Mouse (Mus musculus): ENCODE results near the gene Spag5. TPM values are rescaled to one million over a fixed set of nuclear protein-coding genes. Genes with fewer than 3 reads are reported as not detected.

The Spag5 gene
- polyA plus RNA-seq, 1 experiment from 2014 or later, result 76.1 TPM

GRCm38 (mm10) chr11:78328512-78329056 lies 27.3 kb downstream of the Spag5 start:
- no peak for DNase-seq (ENCODE audit: low spot score)
- peaks cover 5% of the 10 kb centered on the region; the same call in 1 of the 2 replicates for H3K36me3 ChIP-seq (ENCODE audit: control insufficient read depth, insufficient read depth, low read length)
- peaks cover 3% of the 10 kb centered on the region; the same call in 1 of the 2 replicates for H3K4me1 ChIP-seq (replicated peaks; ENCODE audit: control insufficient read depth, insufficient read depth, low read length)
- peak overlapping the region; percentile 90 for H3K4me2 ChIP-seq (ENCODE audit: low read depth, low read length, severe bottlenecking)
- 1% methylated on average over 37 of the region's 41 CpGs for WGBS
- H3K9me3 ChIP-seq (ENCODE audit: control insufficient read depth, low read length), result no peaks in the 10 kb centered on the region
- H3K27me3 ChIP-seq (ENCODE audit: control insufficient read depth, insufficient read depth, low read length), result no peaks in the 10 kb centered on the region
- H3K27ac ChIP-seq (ENCODE audit: low read depth, low read length), result no peak overlapping the region
- peak overlapping the region; percentile 85 for H3K4me3 ChIP-seq (ENCODE audit: low read depth, low read length)
- no peak; the same call in 1 of the 2 replicates for ATAC-seq (replicated peaks; ENCODE audit: low FRiP score)
- peak overlapping the region; percentile 80 for H3K9ac ChIP-seq (ENCODE audit: low read length)

- Histone ChIP-seq H3K4me1 (replicated peaks; ENCODE audit: control insufficient read depth, insufficient read depth, low read length) (peaks cover 3% of the 10 kb centered on the region; the same call in 1 of the 2 replicates), H3K36me3 (ENCODE audit: control insufficient read depth, insufficient read depth, low read length) (peaks cover 11% of the 10 kb centered on the region; the same call in 1 of the 2 replicates), H3K27ac (ENCODE audit: low read depth, low read length) (no peak overlapping the region), H3K4me2 (ENCODE audit: low read depth, low read length, severe bottlenecking) (no peak overlapping the region), H3K9me3 (ENCODE audit: control insufficient read depth, low read length) (no peaks in the 10 kb centered on the region), H3K27me3 (ENCODE audit: control insufficient read depth, insufficient read depth, low read length) (no peaks in the 10 kb centered on the region), H3K4me3 (ENCODE audit: low read depth, low read length) (no peak overlapping the region), H3K9ac (ENCODE audit: low read length) (no peak overlapping the region)
- WGBS, result 96% methylated on average over 12 of the region's 12 CpGs
- ATAC-seq (replicated peaks; ENCODE audit: low FRiP score) (no peak), DNase-seq (ENCODE audit: low spot score) (no peak)
Observed at GRCm38 (mm10) chr11:78332676-78333075, 31.3 kb downstream of the Spag5 start.

GRCm38 (mm10) chr11:78333992-78334391 lies 32.7 kb downstream of the Spag5 start:
- H3K4me2 ChIP-seq (ENCODE audit: low read depth, low read length, severe bottlenecking), result no peak overlapping the region
- no peak overlapping the region for H3K4me3 ChIP-seq (ENCODE audit: low read depth, low read length)
- H3K27ac ChIP-seq (ENCODE audit: low read depth, low read length), result no peak overlapping the region
- peaks cover 1% of the 10 kb centered on the region; the same call in 1 of the 2 replicates for H3K4me1 ChIP-seq (replicated peaks; ENCODE audit: control insufficient read depth, insufficient read depth, low read length)
- H3K36me3 ChIP-seq (ENCODE audit: control insufficient read depth, insufficient read depth, low read length), result peaks cover 13% of the 10 kb centered on the region; the same call in 1 of the 2 replicates
- no peak for DNase-seq (ENCODE audit: low spot score)
- H3K9ac ChIP-seq (ENCODE audit: low read length), result no peak overlapping the region
- ATAC-seq (replicated peaks; ENCODE audit: low FRiP score), result no peak
- 96% methylated on average over 5 of the region's 5 CpGs for WGBS
- no peaks in the 10 kb centered on the region for H3K9me3 ChIP-seq (ENCODE audit: control insufficient read depth, low read length)
- H3K27me3 ChIP-seq (ENCODE audit: control insufficient read depth, insufficient read depth, low read length), result no peaks in the 10 kb centered on the region

GRCm38 (mm10) chr11:78337040-78337439 lies 35.7 kb downstream of the Spag5 start:
- Histone ChIP-seq H3K9ac (ENCODE audit: low read length) (no peak overlapping the region), H3K9me3 (ENCODE audit: control insufficient read depth, low read length) (no peaks in the 10 kb centered on the region), H3K27me3 (ENCODE audit: control insufficient read depth, insufficient read depth, low read length) (no peaks in the 10 kb centered on the region), H3K4me2 (ENCODE audit: low read depth, low read length, severe bottlenecking) (no peak overlapping the region), H3K4me3 (ENCODE audit: low read depth, low read length) (no peak overlapping the region), H3K4me1 (replicated peaks; ENCODE audit: control insufficient read depth, insufficient read depth, low read length) (no peaks in the 10 kb centered on the region), H3K27ac (ENCODE audit: low read depth, low read length) (no peak overlapping the region), H3K36me3 (ENCODE audit: control insufficient read depth, insufficient read depth, low read length) (peaks cover 13% of the 10 kb centered on the region; the same call in 1 of the 2 replicates)
- DNase-seq (ENCODE audit: low spot score) (no peak), ATAC-seq (replicated peaks; ENCODE audit: low FRiP score) (no peak)
- 93% methylated on average over 8 of the region's 8 CpGs for WGBS

- Histone ChIP-seq H3K4me3 (ENCODE audit: low read depth, low read length) (no peak overlapping the region), H3K4me1 (replicated peaks; ENCODE audit: control insufficient read depth, insufficient read depth, low read length) (peaks cover 1% of the 10 kb centered on the region; the same call in 1 of the 2 replicates), H3K36me3 (ENCODE audit: control insufficient read depth, insufficient read depth, low read length) (peaks cover 3% of the 10 kb centered on the region; the same call in 1 of the 2 replicates), H3K27me3 (ENCODE audit: control insufficient read depth, insufficient read depth, low read length) (no peaks in the 10 kb centered on the region), H3K27ac (ENCODE audit: low read depth, low read length) (no peak overlapping the region), H3K9me3 (ENCODE audit: control insufficient read depth, low read length) (no peaks in the 10 kb centered on the region), H3K4me2 (ENCODE audit: low read depth, low read length, severe bottlenecking) (no peak overlapping the region), H3K9ac (ENCODE audit: low read length) (no peak overlapping the region)
- 86% methylated on average over 12 of the region's 12 CpGs for WGBS
- DNase-seq (ENCODE audit: low spot score) (no peak), ATAC-seq (replicated peaks; ENCODE audit: low FRiP score) (no peak)
Observed at GRCm38 (mm10) chr11:78341702-78342101, 40.4 kb downstream of the Spag5 start.

- WGBS, result 2% methylated on average over 63 of the region's 66 CpGs
- peak within 1 kb of the TSS; percentile 96 for H3K9ac ChIP-seq (ENCODE audit: low read length)
- peak within 1 kb of the TSS; percentile 81 for H3K4me2 ChIP-seq (ENCODE audit: low read depth, low read length, severe bottlenecking)
- H3K4me1 ChIP-seq (replicated peaks; ENCODE audit: control insufficient read depth, insufficient read depth, low read length), result peaks cover 2% of the 10 kb centered on the region; the same call in 1 of the 2 replicates
- peaks cover 3% of the 10 kb centered on the region; the same call in 1 of the 2 replicates for H3K36me3 ChIP-seq (ENCODE audit: control insufficient read depth, insufficient read depth, low read length)
- no peaks in the 10 kb centered on the region for H3K27me3 ChIP-seq (ENCODE audit: control insufficient read depth, insufficient read depth, low read length)
- ATAC-seq (replicated peaks; ENCODE audit: low FRiP score), result peak; percentile 81
- H3K4me3 ChIP-seq (ENCODE audit: low read depth, low read length), result peak within 1 kb of the TSS; percentile 88
- H3K27ac ChIP-seq (ENCODE audit: low read depth, low read length), result peak within 1 kb of the TSS; percentile 72
- no peaks in the 10 kb centered on the region for H3K9me3 ChIP-seq (ENCODE audit: control insufficient read depth, low read length)
- DNase-seq (ENCODE audit: low spot score), result peak; percentile 90
Observed at GRCm38 (mm10) chr11:78343381-78344327, 42.3 kb downstream of the Spag5 start, which contains the start of gene Unc119. Gene Unc119 (plus strand): TSS chr11:78343482.

- Histone ChIP-seq H3K27me3 (ENCODE audit: control insufficient read depth, insufficient read depth, low read length) (no peaks in the 10 kb centered on the region), H3K9ac (ENCODE audit: low read length) (peak overlapping the region; percentile 96), H3K4me2 (ENCODE audit: low read depth, low read length, severe bottlenecking) (peak overlapping the region; percentile 81), H3K9me3 (ENCODE audit: control insufficient read depth, low read length) (no peaks in the 10 kb centered on the region), H3K4me3 (ENCODE audit: low read depth, low read length) (peak overlapping the region; percentile 88), H3K4me1 (replicated peaks; ENCODE audit: control insufficient read depth, insufficient read depth, low read length) (peaks cover 2% of the 10 kb centered on the region; the same call in 1 of the 2 replicates), H3K36me3 (ENCODE audit: control insufficient read depth, insufficient read depth, low read length) (no peaks in the 10 kb centered on the region), H3K27ac (ENCODE audit: low read depth, low read length) (no peak overlapping the region)
- ATAC-seq (replicated peaks; ENCODE audit: low FRiP score) (no peak), DNase-seq (ENCODE audit: low spot score) (no peak)
- 81% methylated on average over 6 of the region's 6 CpGs for WGBS
Observed at GRCm38 (mm10) chr11:78344328-78344889, 43.1 kb downstream of the Spag5 start.

All from forebrain, embryonic 11.5 days (tissue).